Mouse (Mus musculus): Measurements from ENCODE around the gene Pyy.

GRCm38 (mm10) chr11:102137625-102138446 lies 30.2 kb upstream of the Pyy start:
- TF ChIP-seq CTCF (IDR thresholded peaks at IDR 0.05; ENCODE audit: borderline replicate concordance, insufficient read depth, low read length) (no peak), POLR2A (IDR thresholded peaks at IDR 0.05; ENCODE audit: low read depth, low read length) (no peak)
